Mouse (Mus musculus): Measurements from ENCODE around the gene Rnd1. TPM values are rescaled to one million over a fixed set of nuclear protein-coding genes. Genes with fewer than 3 reads are reported as not detected.

Rnd1 gene
- polyA plus RNA-seq, 1 experiment from 2014 or later, result 13.2 TPM

DNA sequence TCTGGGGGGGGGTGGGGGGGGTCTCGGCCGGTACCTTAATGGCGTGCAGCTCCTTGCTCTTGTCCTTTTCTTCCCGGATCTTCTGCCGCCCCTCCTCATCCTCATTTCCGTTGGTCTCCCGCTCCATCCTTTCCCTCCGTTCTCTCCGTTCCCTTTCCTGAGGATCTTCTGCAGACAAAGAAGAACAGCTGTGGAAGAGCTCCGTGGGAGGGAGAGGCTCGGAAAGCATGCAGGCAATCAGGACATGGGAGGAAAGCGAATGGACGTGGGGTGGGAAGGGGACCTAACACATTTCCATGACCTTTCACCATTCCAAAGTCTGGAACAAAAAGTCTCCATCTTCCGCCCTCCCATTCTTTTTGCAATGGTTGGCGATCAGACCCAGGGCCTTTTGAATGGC, 25.8 kb downstream of the Rnd1 start:
- H3K27me3 ChIP-seq (replicated peaks), result no peaks in the 10 kb centered on the region
- no peak overlapping the region for H3K9ac ChIP-seq
- peaks cover 70% of the 10 kb centered on the region for H3K36me3 ChIP-seq (replicated peaks)
- H3K27ac ChIP-seq, result no peak overlapping the region
- no peak overlapping the region for H3K4me2 ChIP-seq
- 93% methylated on average over 15 of the region's 15 CpGs for WGBS
- no peak overlapping the region for H3K4me3 ChIP-seq
- no peaks in the 10 kb centered on the region for H3K9me3 ChIP-seq
- ATAC-seq (replicated peaks), result no peak
- no peaks in the 10 kb centered on the region for H3K4me1 ChIP-seq

DNA sequence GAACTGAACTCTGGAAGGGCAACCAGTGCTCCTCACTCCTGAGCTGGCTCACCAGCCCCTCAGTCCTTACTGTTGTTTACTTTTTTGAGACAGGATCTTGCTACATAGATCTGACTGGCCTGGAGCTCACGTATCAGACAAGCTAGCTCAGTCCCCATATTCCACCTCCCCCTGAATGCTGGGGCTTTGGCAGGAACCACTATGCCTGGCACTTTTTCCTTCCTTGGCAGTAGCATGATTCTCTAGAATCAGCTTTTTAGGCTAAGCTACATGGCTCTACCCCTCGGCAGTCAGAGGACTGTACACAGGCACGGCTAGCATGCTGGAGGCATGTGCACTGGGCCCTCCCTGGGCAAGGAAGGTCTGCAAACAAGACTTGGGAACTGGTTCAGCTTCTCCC, 29.2 kb downstream of the Rnd1 start:
- H3K27me3 ChIP-seq (replicated peaks), result no peaks in the 10 kb centered on the region
- no peak overlapping the region for H3K27ac ChIP-seq
- H3K4me2 ChIP-seq, result no peak overlapping the region
- no peak overlapping the region for H3K4me3 ChIP-seq
- H3K4me1 ChIP-seq, result no peaks in the 10 kb centered on the region
- 91% methylated on average over 3 of the region's 3 CpGs for WGBS
- H3K9me3 ChIP-seq, result no peaks in the 10 kb centered on the region
- H3K36me3 ChIP-seq (replicated peaks), result peaks cover 75% of the 10 kb centered on the region
- no peak overlapping the region for H3K9ac ChIP-seq
- no peak for ATAC-seq (replicated peaks)

GRCm38 (mm10) chr15:98647308-98647707, 30.0 kb downstream of the Rnd1 start:
- H3K9ac ChIP-seq, result no peak overlapping the region
- no peaks in the 10 kb centered on the region for H3K27me3 ChIP-seq (replicated peaks)
- no peak for ATAC-seq (replicated peaks)
- H3K4me3 ChIP-seq, result no peak overlapping the region
- H3K9me3 ChIP-seq, result no peaks in the 10 kb centered on the region
- H3K27ac ChIP-seq, result no peak overlapping the region
- no peaks in the 10 kb centered on the region for H3K4me1 ChIP-seq
- peaks cover 74% of the 10 kb centered on the region for H3K36me3 ChIP-seq (replicated peaks)
- 94% methylated on average over 10 of the region's 10 CpGs for WGBS
- H3K4me2 ChIP-seq, result no peak overlapping the region

GRCm38 (mm10) chr15:98646737-98647136, 30.5 kb downstream of the Rnd1 start:
- 85% methylated on average over 8 of the region's 8 CpGs for WGBS
- no peak overlapping the region for H3K4me2 ChIP-seq
- no peak overlapping the region for H3K4me3 ChIP-seq
- H3K27me3 ChIP-seq (replicated peaks), result no peaks in the 10 kb centered on the region
- H3K9me3 ChIP-seq, result no peaks in the 10 kb centered on the region
- no peaks in the 10 kb centered on the region for H3K4me1 ChIP-seq
- peaks cover 73% of the 10 kb centered on the region for H3K36me3 ChIP-seq (replicated peaks)
- no peak for ATAC-seq (replicated peaks)
- H3K27ac ChIP-seq, result no peak overlapping the region
- no peak overlapping the region for H3K9ac ChIP-seq

DNA sequence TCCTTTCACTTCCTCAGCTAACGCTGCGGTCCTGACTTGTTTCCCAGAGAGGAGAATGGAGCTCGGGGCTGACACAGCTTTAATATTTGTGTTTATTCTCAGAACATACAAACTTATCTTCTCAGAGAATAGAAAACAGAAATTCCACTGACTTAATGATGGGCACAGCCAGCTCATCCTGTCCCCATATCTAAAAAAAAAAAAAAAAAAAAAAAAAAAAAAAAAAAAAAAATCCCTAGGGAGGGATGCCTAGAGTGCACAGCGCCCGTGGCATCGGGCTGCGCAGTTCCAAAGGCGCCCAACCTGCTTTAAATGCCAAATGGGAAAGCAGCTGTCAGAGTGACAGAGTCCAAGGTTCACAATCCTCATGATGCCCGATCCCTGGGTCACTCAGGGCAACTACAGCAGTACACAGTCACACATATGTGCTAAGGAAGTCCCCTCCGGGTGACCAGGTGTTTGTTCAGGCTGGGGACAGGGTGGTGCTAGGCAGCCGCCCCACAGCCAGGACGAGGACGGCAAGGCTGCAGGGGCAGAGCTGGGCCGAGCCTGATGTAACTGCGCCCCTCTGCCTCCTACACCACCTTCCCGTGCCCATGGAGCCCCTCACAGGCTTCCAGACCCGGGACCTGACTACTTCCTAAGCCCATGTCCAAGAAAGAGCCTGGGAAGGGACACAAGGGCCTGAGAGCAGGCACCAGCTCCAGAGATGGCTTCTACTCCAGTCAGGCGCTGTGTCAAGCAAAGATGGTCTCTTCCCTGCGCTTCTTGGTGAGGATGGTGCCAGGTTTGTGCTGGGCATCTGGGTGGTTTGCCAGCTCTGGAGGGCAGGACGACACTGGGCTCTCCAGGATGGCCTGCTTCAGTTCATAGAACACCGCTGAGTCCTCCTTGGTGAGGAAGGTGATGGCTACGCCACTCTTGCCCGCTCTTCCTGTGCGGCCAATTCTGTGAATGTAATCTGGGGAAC, 31.9 kb downstream of the Rnd1 start:
- no peak; the same call in 1 of the 2 replicates for ATAC-seq (replicated peaks)

DNA sequence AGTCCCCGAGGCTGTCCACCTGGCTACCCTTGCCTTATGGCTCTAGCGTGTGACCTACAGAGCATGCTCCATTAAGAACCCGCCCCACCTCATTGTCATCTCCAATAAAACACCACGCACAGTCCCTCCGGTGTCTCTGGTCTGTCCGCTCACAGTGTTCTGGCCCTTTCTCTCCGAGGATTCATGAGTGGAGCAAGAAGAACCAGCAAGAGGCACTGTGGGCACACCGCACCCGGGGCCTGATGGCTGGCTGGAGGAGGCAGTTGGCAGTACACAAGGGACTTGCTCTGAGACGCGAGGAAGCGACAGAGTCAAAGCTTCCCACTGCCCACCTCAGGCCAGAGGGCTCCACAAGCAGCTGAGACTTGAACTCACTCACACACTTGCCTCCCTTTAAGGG, 32.9 kb downstream of the Rnd1 start:
- H3K27me3 ChIP-seq (replicated peaks), result no peaks in the 10 kb centered on the region
- no peaks in the 10 kb centered on the region for H3K9me3 ChIP-seq
- no peak overlapping the region for H3K4me2 ChIP-seq
- H3K4me1 ChIP-seq, result no peaks in the 10 kb centered on the region
- H3K4me3 ChIP-seq, result no peak overlapping the region
- 83% methylated on average over 12 of the region's 12 CpGs for WGBS
- no peak for ATAC-seq (replicated peaks)
- peaks cover 70% of the 10 kb centered on the region for H3K36me3 ChIP-seq (replicated peaks)
- no peak overlapping the region for H3K9ac ChIP-seq
- H3K27ac ChIP-seq, result no peak overlapping the region

More for the DNA sequence above, 31.9 kb downstream of the Rnd1 start:
- WGBS, result 88% methylated on average over 24 of the region's 24 CpGs
- no peaks in the 10 kb centered on the region for H3K27me3 ChIP-seq (replicated peaks)
- H3K4me3 ChIP-seq, result no peak overlapping the region
- H3K27ac ChIP-seq, result no peak overlapping the region
- no peaks in the 10 kb centered on the region for H3K9me3 ChIP-seq
- no peak overlapping the region for H3K9ac ChIP-seq
- peaks cover 72% of the 10 kb centered on the region for H3K36me3 ChIP-seq (replicated peaks)
- no peak overlapping the region for H3K4me2 ChIP-seq
- no peaks in the 10 kb centered on the region for H3K4me1 ChIP-seq

DNA sequence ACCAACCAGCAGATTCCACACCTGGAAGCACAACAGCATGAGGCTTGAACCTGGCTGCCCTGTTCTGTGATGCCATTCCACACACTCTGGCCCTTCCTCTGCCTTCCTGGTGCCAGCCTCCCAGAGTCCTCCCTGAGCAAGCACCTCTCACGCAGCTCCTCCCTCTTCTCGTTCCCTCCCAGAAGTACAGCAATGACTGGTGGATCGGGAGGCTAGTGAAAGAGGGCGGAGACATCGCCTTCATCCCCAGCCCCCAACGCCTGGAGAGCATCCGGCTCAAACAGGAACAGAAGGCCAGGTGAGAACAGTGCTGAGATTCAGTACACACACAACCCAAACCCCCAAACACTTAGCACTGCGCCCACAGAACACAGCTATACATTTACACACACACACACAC, 37.1 kb downstream of the Rnd1 start:
- Histone ChIP-seq H3K9ac (no peak overlapping the region), H3K27me3 (replicated peaks) (no peaks in the 10 kb centered on the region), H3K9me3 (no peaks in the 10 kb centered on the region), H3K4me3 (no peak overlapping the region), H3K27ac (no peak overlapping the region), H3K36me3 (replicated peaks) (peaks cover 50% of the 10 kb centered on the region), H3K4me2 (no peak overlapping the region), H3K4me1 (peaks cover 28% of the 10 kb centered on the region)
- ATAC-seq (replicated peaks), result no peak
- 46% methylated on average over 8 of the region's 8 CpGs for WGBS

DNA sequence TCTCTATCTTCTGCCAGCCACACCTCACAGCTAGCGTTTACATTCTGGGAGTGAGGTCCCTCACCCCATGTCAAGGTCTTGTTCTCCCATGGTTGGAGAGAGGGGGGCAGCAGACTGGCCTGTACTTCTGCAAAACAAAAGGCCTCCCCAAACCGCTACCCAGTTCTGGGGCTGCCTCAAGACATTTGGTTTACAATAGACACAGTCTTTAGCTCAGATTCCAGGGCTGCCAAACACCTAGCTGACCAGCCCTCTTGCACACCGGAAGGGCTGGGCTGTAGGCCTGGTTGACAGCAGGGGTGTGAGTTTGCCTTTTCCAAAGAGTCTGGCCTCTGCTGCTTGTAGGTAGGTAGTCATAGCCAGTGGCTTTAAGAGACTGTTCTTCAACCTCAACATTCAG, 40.1 kb downstream of the Rnd1 start:
- no peaks in the 10 kb centered on the region for H3K27me3 ChIP-seq (replicated peaks)
- peaks cover 42% of the 10 kb centered on the region for H3K4me1 ChIP-seq
- WGBS, result 28% methylated on average over 3 of the region's 3 CpGs
- no peak overlapping the region for H3K27ac ChIP-seq
- H3K9me3 ChIP-seq, result no peaks in the 10 kb centered on the region
- ATAC-seq (replicated peaks), result no peak
- peak overlapping the region; percentile 80 for H3K4me2 ChIP-seq
- peaks cover 25% of the 10 kb centered on the region for H3K36me3 ChIP-seq (replicated peaks)
- peak overlapping the region; percentile 95 for H3K4me3 ChIP-seq
- H3K9ac ChIP-seq, result peak overlapping the region; percentile 95; the same call in 1 of the 2 replicates

GRCm38 (mm10) chr15:98636517-98636916, 40.7 kb downstream of the Rnd1 start:
- Histone ChIP-seq H3K27me3 (replicated peaks) (no peaks in the 10 kb centered on the region), H3K27ac (peak overlapping the region; percentile 99), H3K4me2 (peak overlapping the region; percentile 80), H3K9me3 (no peaks in the 10 kb centered on the region), H3K4me3 (peak overlapping the region; percentile 95), H3K4me1 (peaks cover 48% of the 10 kb centered on the region), H3K36me3 (replicated peaks) (peaks cover 21% of the 10 kb centered on the region), H3K9ac (peak overlapping the region; percentile 95)
- ATAC-seq (replicated peaks), result no peak
- WGBS, result 19% methylated on average over 5 of the region's 5 CpGs

DNA sequence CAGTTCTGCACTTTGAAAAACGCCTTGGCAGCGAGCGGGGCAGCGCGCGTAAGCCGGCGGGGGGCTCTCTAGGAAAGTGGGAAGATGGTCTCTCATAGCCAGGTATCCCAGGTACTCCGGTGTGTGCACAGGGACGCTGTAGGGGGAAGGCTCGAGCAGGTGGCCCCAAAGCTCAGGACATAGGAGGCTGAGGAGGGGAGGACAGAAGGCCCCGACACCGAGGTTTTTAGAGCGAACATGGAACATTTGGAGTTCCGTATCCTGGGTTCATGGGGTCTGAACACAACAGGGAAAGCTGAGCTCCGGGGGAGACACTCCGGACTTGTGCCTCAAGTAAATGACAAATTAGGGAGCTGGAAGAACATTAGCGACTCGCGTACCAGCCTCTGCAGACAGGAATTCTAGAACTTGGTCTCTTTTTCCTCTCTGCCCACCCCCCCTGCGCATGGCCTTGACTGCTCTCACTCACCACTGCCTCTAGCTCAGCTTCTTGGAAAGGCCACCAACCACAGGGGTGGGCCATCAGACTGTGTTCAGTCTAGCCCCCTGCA, 41.9 kb downstream of the Rnd1 start:
- under 1% methylated on average over 21 of the region's 21 CpGs for WGBS
- Histone ChIP-seq H3K36me3 (replicated peaks) (peaks cover 9% of the 10 kb centered on the region), H3K4me1 (peaks cover 57% of the 10 kb centered on the region), H3K4me2 (peak overlapping the region; percentile 80), H3K27me3 (replicated peaks) (0 out of 2 replicates have a peak, but pooled peaks cover 3% of the 10 kb centered on the region), H3K9me3 (no peaks in the 10 kb centered on the region), H3K27ac (peak overlapping the region; percentile 99), H3K4me3 (peak overlapping the region; percentile 95), H3K9ac (peak overlapping the region; percentile 95)
- peak; percentile 27; the same call in 1 of the 2 replicates for ATAC-seq (replicated peaks)

DNA sequence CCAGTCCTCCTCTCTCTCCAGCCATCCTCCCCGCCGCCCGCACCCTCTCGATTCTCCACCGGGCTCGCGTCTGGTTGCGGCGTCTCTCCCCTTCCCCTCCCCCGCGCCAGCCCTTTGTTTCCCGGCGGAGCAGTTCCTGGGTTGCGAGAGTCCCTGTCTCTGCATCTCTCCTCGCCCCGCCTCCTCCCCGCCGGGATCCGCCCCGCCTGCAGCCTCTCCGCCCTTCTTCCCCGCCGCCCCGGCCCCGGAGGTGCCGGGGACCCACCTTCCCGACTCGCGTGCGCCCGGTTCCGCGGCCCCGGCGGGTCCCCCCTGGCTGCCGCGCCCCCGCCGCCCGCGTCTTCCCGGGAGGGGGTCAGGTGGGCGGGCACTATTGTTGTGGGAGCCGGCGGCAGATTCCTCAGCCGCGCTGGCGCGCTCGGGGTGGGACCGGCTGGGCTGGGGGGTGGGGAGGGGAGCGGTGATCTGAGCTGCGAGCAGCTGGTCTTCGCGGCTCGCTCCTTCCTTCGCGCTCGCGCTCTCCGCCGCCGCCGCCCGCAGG, 42.6 kb downstream of the Rnd1 start:
- peak; percentile 66 for ATAC-seq (replicated peaks)
- H3K36me3 ChIP-seq (replicated peaks), result 0 out of 2 replicates have a peak, but pooled peaks cover 2% of the 10 kb centered on the region
- H3K9me3 ChIP-seq, result no peaks in the 10 kb centered on the region
- peaks cover 57% of the 10 kb centered on the region for H3K4me1 ChIP-seq
- peak overlapping the region; percentile 80 for H3K4me2 ChIP-seq
- 0 out of 2 replicates have a peak, but pooled peaks cover 3% of the 10 kb centered on the region for H3K27me3 ChIP-seq (replicated peaks)
- H3K27ac ChIP-seq, result peak overlapping the region; percentile 99
- H3K4me3 ChIP-seq, result peak overlapping the region; percentile 95
- H3K9ac ChIP-seq, result peak overlapping the region; percentile 95
- WGBS, result 1% methylated on average over 64 of the region's 65 CpGs

- Histone ChIP-seq H3K9ac (peak overlapping the region; percentile 95), H3K27ac (peak overlapping the region; percentile 99), H3K4me3 (peak overlapping the region; percentile 95), H3K27me3 (replicated peaks) (0 out of 2 replicates have a peak, but pooled peaks cover 3% of the 10 kb centered on the region), H3K4me1 (peaks cover 61% of the 10 kb centered on the region), H3K4me2 (peak overlapping the region; percentile 80), H3K9me3 (no peaks in the 10 kb centered on the region), H3K36me3 (replicated peaks) (0 out of 2 replicates have a peak, but pooled peaks cover 2% of the 10 kb centered on the region)
- under 1% methylated on average over 25 of the region's 25 CpGs for WGBS
- peak; percentile 9; the same call in 1 of the 2 replicates for ATAC-seq (replicated peaks)
These were observed 43.3 kb downstream of the Rnd1 start for GRCm38 (mm10) chr15:98633822-98634470.

Measured in midbrain, embryonic 15.5 days (tissue).